Mouse (Mus musculus) kidney, embryonic 14.5 days (tissue): ENCODE measurements around the gene Dbn1. TPM values are rescaled to one million over a fixed set of nuclear protein-coding genes. Genes with fewer than 3 reads are reported as not detected.

Source experiments
- ATAC-seq: fragments of 200-750 bp; cut with Nextera tagmentation; 2 replicates; pipeline ENCODE4 v1.8.0; 2017; ENCODE audit warnings: moderate number of reproducible peaks, mild to moderate bottlenecking, moderate TSS enrichment, moderate library complexity; ENCODE audit not compliant: low FRiP score, low TSS enrichment
- H3K27ac ChIP-seq: fragments of 300-500 bp; sonication (generic); 2 replicates; pipeline ENCODE4 v1.5.1; 2014; ENCODE audit warnings: low read depth, mild to moderate bottlenecking, low read length, moderate library complexity, mixed read lengths
- H3K27me3 ChIP-seq: fragments of 300-500 bp; sonication (generic); 2 replicates; pipeline ENCODE4 v1.6.1; 2014; ENCODE audit warnings: mild to moderate bottlenecking, low read length; ENCODE audit not compliant: control insufficient read depth, insufficient read depth
- H3K36me3 ChIP-seq: fragments of 300-500 bp; sonication (generic); 2 replicates; pipeline ENCODE4 v1.6.1; 2014; ENCODE audit warnings: low read length, mixed read lengths; ENCODE audit not compliant: control insufficient read depth, insufficient read depth
- H3K4me1 ChIP-seq: fragments of 300-500 bp; sonication (generic); 2 replicates; pipeline ENCODE4 v1.6.1; 2014; ENCODE audit warnings: low read length, mixed read lengths; ENCODE audit not compliant: control insufficient read depth, insufficient read depth
- H3K4me2 ChIP-seq: fragments of 300-500 bp; sonication (generic); replicated peaks from 2 replicates; pipeline ENCODE4 v1.6.1; 2014; ENCODE audit warnings: low read depth, mild to moderate bottlenecking, low read length
- H3K4me3 ChIP-seq: fragments of 300-500 bp; sonication (generic); 2 replicates; pipeline ENCODE4 v1.5.1; 2014; ENCODE audit warnings: mild to moderate bottlenecking, low read length
- H3K9ac ChIP-seq: fragments of 300-500 bp; sonication (generic); 2 replicates; pipeline ENCODE4 v1.6.1; 2014; ENCODE audit warnings: low read depth, mild to moderate bottlenecking, low read length, moderate library complexity
- H3K9me3 ChIP-seq: fragments of 300-500 bp; sonication (generic); 2 replicates; pipeline ENCODE4 v1.6.1; 2016; ENCODE audit warnings: low read length; ENCODE audit not compliant: control insufficient read depth
- WGBS: fragments of 180-500 bp; shearing (Covaris S2); extraction: QIAGEN DNeasy Blood & Tissue Kit; methylation state at CpG from one replicate; pipeline ENCODE4 v1.1.7; 2014; 5-methylcytosine and 5-hydroxymethylcytosine counted together
- polyA plus RNA-seq: library from polyadenylated mRNA; unstranded; fragments of >200 nt; fragmentation: Nextera tagmentation; extraction: Ambion mirVana; gene quantifications from 2 replicates; pipeline ENCODE4 v1.2.1, GENCODE M21; 2014

Gene Dbn1
- polyA plus RNA-seq, 1 experiment from 2014 or later, result 164 TPM

DNA sequence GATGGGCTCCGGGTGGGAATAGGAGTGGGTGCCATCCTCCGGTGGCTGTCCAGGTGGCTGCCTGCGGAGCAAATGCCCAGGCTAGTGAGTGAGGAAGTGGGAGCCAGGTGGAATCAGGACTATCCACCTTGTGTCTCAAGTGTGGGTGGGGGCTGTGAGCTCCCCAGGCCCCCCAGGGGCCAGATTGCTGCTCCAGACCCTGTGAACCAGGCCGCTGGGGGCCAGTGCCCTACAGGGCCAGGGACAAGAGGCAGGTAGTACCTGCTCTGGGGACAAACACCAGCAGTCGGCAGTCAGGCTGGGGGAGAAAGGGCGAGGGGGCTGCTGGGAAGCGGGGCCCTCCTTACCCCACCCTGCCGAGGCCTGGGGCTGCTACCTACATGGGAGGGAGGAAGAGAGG lies 11.7 kb downstream of the Dbn1 start:
- no peaks in the 10 kb centered on the region for H3K9me3 ChIP-seq
- H3K4me2 ChIP-seq, result no peak overlapping the region
- H3K4me1 ChIP-seq, result peaks cover under 1% of the 10 kb centered on the region; the same call in 1 of the 2 replicates
- H3K9ac ChIP-seq, result no peak overlapping the region
- H3K27me3 ChIP-seq, result no peaks in the 10 kb centered on the region
- ATAC-seq, result no peak
- no peak overlapping the region for H3K4me3 ChIP-seq
- 94% methylated on average over 8 of the region's 8 CpGs for WGBS
- H3K36me3 ChIP-seq, result peaks cover 65% of the 10 kb centered on the region
- H3K27ac ChIP-seq, result no peak overlapping the region

DNA sequence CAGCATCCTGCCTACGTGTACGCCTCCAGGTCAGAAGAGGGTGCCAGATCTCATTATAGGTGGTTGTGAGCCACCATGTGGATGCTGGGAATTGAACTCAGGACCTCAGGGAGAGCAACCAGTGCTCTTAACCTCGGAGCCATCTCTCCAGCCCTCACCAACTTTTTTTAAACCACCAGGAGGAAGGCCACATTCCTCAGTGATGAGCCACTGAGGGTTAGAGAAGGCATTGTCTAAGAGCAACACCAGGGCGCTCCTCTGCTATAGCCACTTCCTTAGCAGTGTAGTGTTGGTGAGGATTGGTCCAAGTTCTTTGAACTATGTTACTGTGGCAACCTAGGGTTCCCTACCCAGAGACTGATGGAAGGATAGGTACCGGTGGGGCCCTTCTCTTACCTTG lies 12.2 kb downstream of the Dbn1 start:
- Histone ChIP-seq H3K4me2 (no peak overlapping the region), H3K4me1 (peaks cover 5% of the 10 kb centered on the region; the same call in 1 of the 2 replicates), H3K36me3 (peaks cover 60% of the 10 kb centered on the region), H3K9ac (no peak overlapping the region), H3K9me3 (no peaks in the 10 kb centered on the region), H3K27me3 (no peaks in the 10 kb centered on the region), H3K4me3 (no peak overlapping the region), H3K27ac (no peak overlapping the region)
- 92% methylated on average over 5 of the region's 5 CpGs for WGBS
- no peak for ATAC-seq

DNA sequence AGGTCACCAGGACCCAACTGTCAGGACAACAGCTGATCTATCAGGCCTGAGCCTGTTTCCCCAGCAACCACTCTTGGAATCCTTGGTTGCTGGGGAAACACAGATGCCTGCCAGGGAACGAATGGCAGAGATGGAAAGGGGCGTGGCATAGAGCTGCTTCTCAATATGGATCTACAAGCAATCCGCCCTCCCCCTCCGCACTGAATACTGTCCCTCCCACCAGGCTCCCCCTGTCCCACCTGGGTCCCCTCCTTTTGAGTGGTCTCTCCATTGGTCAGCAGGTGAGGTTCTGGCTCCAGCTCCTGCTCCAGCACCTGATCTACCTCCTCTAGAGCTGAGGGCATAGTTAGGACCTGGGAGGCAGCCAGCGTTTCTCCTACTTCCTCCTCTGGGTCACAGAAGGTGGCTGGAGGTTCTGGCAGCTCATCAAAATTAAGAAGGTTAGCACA lies 13.3 kb downstream of the Dbn1 start:
- no peak for ATAC-seq

DNA sequence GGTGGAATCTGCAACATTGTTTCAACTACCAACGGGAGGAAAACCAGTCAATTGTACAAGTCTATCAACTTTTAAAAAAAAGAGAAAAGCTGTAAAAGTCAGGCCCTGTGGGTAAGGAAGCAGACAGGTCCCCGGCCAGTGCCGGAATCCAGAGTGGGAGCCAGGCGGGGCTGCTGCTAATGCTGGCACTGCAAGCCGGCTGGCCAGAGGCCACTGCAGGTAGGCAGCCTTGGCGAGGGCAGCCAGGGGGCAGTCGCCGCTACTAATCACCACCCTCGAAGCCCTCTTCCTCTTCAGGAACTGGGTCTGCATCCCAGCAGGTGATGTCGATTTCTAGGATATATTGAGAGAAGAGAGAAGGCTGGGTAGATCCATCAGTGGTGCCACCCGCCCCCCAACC lies 13.9 kb downstream of the Dbn1 start:
- no peak overlapping the region for H3K27ac ChIP-seq
- peaks cover 42% of the 10 kb centered on the region for H3K36me3 ChIP-seq
- H3K4me2 ChIP-seq, result no peak overlapping the region
- no peak overlapping the region for H3K9ac ChIP-seq
- WGBS, result 75% methylated on average over 11 of the region's 11 CpGs
- H3K9me3 ChIP-seq, result no peaks in the 10 kb centered on the region
- no peaks in the 10 kb centered on the region for H3K27me3 ChIP-seq
- H3K4me3 ChIP-seq, result no peak overlapping the region
- H3K4me1 ChIP-seq, result peaks cover 6% of the 10 kb centered on the region; the same call in 1 of the 2 replicates
- no peak for ATAC-seq

More for the DNA sequence above, 13.3 kb downstream of the Dbn1 start:
- Histone ChIP-seq H3K9ac (no peak overlapping the region), H3K9me3 (no peaks in the 10 kb centered on the region), H3K4me1 (peaks cover 6% of the 10 kb centered on the region; the same call in 1 of the 2 replicates), H3K27ac (no peak overlapping the region), H3K4me3 (no peak overlapping the region), H3K4me2 (no peak overlapping the region), H3K27me3 (no peaks in the 10 kb centered on the region), H3K36me3 (peaks cover 49% of the 10 kb centered on the region)
- 72% methylated on average over 5 of the region's 5 CpGs for WGBS

DNA sequence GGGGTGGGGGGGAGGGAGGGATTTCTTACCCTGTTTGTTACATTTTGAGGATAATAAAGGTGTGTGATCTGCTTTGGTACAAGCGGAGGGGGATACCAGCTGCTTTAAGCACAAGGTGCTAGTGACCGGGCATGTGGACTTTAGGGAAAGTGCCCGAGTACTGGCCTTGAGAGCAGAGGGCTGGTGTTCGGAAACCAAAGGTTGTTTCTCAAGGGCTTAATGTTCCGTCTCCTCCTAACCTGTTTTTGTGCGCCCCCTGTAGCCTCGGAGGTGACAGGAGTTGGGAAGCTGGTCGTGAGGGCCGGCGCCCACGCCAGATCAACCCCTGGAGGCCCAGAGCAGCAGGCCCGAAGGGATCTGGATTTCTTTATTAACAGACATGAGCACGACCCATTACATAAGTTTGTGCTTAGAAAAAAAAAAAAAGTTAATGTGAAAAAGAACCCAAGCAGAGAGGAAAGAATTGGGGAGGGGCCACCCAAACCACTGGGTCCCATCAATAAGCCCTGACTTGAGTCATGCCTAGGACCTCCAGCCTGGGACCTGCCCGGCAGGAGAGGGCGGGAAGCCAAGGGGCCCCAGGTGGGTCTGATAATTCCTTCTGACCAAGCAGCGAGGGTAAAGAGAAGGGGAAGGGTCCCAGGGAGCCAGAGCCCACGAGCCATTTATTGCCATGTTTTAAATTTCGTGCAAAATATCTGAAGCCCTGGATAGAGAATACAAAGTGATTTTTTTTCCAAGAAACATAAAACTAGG lies 14.7 kb downstream of the Dbn1 start:
- H3K9ac ChIP-seq, result peak overlapping the region; percentile 72
- H3K9me3 ChIP-seq, result no peaks in the 10 kb centered on the region
- H3K4me3 ChIP-seq, result peak overlapping the region; percentile 58
- H3K4me2 ChIP-seq, result peak overlapping the region; percentile 100
- H3K36me3 ChIP-seq, result peaks cover 39% of the 10 kb centered on the region
- H3K27me3 ChIP-seq, result no peaks in the 10 kb centered on the region
- H3K27ac ChIP-seq, result peak overlapping the region; percentile 32; the same call in 1 of the 2 replicates
- WGBS, result 17% methylated on average over 18 of the region's 18 CpGs
- H3K4me1 ChIP-seq, result peaks cover 6% of the 10 kb centered on the region; the same call in 1 of the 2 replicates
- ATAC-seq, result no peak

DNA sequence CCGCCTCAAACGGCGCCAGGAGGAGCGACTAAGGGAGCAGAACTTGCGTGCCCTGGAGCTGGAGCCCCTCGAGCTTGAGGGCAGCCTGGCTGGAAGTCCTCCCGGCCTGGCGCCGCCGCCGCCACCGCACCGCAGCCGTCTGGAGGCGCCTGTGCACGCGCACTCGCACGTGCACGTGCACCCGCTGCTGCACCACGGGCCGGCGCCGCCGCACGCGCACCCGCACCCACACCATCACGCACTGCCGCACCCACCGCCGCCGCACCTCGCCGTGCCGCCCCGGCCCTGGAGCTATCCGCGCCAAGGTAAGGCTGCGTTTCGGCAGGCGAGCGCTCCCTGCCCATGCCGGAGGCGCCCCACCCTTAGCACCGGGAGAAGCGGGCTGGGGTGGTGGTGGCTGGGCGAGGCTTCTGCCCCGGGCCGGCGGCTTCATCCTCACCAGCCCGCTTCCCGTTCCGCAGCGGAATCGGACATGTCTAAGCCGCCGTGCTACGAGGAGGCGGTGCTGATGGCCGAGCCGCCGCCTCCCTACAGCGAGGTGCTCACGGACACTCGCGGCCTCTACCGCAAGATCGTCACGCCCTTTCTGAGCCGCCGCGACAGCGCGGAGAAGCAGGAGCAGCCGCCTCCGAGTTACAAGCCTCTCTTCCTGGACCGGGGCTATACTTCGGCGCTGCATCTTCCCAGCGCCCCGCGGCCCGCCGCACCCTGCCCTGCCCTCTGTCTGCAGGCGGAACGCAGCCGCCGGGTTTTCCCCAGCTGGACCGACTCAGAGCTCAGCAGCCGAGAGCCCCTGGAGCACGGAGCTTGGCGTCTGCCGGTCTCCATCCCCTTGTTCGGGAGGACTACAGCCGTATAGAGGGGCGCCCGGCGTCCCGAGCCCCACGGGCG lies 15.5 kb downstream of the Dbn1 start:
- H3K9ac ChIP-seq, result peak overlapping the region; percentile 72
- H3K36me3 ChIP-seq, result peaks cover 33% of the 10 kb centered on the region
- H3K4me1 ChIP-seq, result peaks cover 6% of the 10 kb centered on the region; the same call in 1 of the 2 replicates
- H3K27me3 ChIP-seq, result no peaks in the 10 kb centered on the region
- H3K9me3 ChIP-seq, result no peaks in the 10 kb centered on the region
- 2% methylated on average over 102 of the region's 103 CpGs for WGBS
- H3K4me3 ChIP-seq, result peak overlapping the region; percentile 58
- H3K27ac ChIP-seq, result peak overlapping the region; percentile 51
- H3K4me2 ChIP-seq, result peak overlapping the region; percentile 100
- ATAC-seq, result peak; percentile 41

DNA sequence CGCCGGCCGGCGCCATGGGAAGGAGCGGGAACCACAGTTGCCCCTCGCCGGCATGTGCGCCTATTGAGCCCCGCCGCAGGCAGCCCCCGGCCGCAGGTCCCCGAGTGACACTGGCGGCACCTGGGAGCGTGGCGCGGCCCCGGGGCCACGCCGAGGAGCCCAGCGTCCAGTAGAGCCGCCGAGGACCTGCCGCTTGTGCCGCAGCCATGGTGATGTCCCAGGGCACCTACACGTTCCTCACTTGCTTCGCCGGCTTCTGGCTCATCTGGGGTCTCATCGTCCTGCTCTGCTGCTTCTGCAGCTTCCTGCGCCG lies 16.1 kb downstream of the Dbn1 start:
- Histone ChIP-seq H3K4me3 (peak overlapping the region; percentile 58), H3K9me3 (no peaks in the 10 kb centered on the region), H3K27ac (peak overlapping the region; percentile 51; the same call in 1 of the 2 replicates), H3K36me3 (peaks cover 30% of the 10 kb centered on the region), H3K9ac (peak overlapping the region; percentile 72), H3K4me1 (peaks cover 6% of the 10 kb centered on the region; the same call in 1 of the 2 replicates), H3K4me2 (peak overlapping the region; percentile 100), H3K27me3 (no peaks in the 10 kb centered on the region)
- WGBS, result under 1% methylated on average over 30 of the region's 31 CpGs
- peak; percentile 29 for ATAC-seq

DNA sequence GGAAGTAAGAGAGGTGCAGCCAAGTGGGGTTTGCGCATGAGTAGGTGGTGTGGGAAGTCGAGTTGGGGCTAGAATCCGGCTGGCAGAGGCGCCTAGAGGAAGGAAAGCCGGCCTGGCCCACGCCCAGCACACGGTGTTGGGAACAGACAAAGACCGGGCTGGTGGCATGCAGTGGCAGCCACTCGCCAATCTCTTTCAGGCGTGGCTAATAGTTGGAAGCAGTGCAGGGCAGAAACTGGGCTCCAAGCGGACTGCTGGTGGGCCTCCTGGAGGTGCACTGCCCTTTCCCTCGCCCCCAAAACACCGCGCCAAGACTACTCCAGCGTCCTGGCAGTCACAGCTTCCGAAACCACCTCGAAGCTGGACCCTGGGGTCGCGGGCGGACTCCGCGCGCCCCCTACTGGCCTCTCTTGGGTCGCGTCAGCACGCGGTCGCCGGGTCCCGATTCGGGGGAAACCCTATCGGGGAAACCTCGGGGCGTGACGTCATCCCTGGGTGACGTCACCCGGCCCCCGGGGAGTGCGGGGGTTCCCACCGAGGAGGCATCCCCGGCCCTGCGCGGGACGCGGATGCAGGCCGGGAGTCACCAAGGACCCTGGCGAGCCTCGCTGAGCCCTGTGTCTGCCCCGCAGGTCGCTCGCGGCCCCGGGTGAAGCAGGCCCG lies 16.6 kb downstream of the Dbn1 start:
- peaks cover 25% of the 10 kb centered on the region for H3K36me3 ChIP-seq
- H3K4me3 ChIP-seq, result peak overlapping the region; percentile 58
- H3K4me2 ChIP-seq, result peak overlapping the region; percentile 100
- H3K9me3 ChIP-seq, result no peaks in the 10 kb centered on the region
- peaks cover 6% of the 10 kb centered on the region; the same call in 1 of the 2 replicates for H3K4me1 ChIP-seq
- 1% methylated on average over 54 of the region's 54 CpGs for WGBS
- peak overlapping the region; percentile 51; the same call in 1 of the 2 replicates for H3K27ac ChIP-seq
- peak; percentile 70 for ATAC-seq
- H3K9ac ChIP-seq, result peak overlapping the region; percentile 72
- no peaks in the 10 kb centered on the region for H3K27me3 ChIP-seq
